Mouse (Mus musculus) megakaryocyte-erythroid progenitor cell, adult 5 weeks (primary cell): ENCODE measurements around the gene Fam160b1. TPM values are rescaled to one million over a fixed set of nuclear protein-coding genes. Genes with fewer than 3 reads are reported as not detected.

Source experiments
- polyA plus RNA-seq: library from polyadenylated mRNA; stranded (reverse); fragments of >175 nt; gene quantifications from 2 replicates; pipeline ENCODE4 v1.2.3, GENCODE M21; 2012

Gene Fam160b1
- polyA plus RNA-seq: 8.7 and 13.6 TPM in 2 replicates

GRCm38 (mm10) chr19:57360341-57361130 is at the start of gene Fam160b1:
Fam160b1 (plus strand) TSS chr19:57360680.

GRCm38 (mm10) chr19:57314346-57315012 is 46.0 kb upstream of the Fam160b1 start, which contains the start of gene Ablim1:
Ablim1 (minus strand) TSS chr19:57314919.

Other genes with a start within 250 kb of the Fam160b1 start
- gene Ablim1, start 45.8 kb upstream of the Fam160b1 start, polyA plus RNA-seq: 5.1 and 7.7 TPM in 2 replicates
- gene Trub1, start 92.2 kb downstream of the Fam160b1 start, polyA plus RNA-seq: 9.5 and 9.7 TPM in 2 replicates